Mouse (Mus musculus): ENCODE results near the gene Cstf1.

DNA sequence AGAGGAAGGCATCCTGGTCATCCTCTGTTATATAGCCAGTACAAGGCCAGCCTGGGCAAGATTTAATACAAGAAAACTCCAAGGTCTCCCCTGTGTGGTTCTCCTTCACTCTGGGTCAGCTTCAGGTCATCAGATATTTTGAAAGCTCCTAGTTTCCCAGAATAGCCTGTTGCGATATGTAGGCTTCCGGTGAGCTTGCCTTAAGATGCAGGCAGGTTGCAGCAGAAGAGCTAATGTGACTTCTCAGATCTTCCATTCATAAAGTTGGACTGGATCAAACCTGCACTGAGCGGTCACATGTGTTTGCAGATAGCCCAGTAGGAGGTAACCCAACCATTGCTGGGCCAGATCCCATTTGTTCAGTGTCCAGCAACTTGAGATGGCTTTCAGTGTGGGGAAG lies 14.2 kb downstream of the Cstf1 start:
- no peak for TF ChIP-seq CTCF (IDR thresholded peaks at IDR 0.05)
- no peak for TF ChIP-seq EP300 (IDR thresholded peaks at IDR 0.05)
